Mouse (Mus musculus): ENCODE measurements around the gene Lrrc28. TPM values are rescaled to one million over a fixed set of nuclear protein-coding genes. Genes with fewer than 3 reads are reported as not detected.
"Not testable (repeated sequence)": the region's sequence is repeated elsewhere in the genome, so short reads cannot be mapped to it uniquely, and the experiment has no call there.

Gene Lrrc28
- total RNA-seq, 2 experiments from 2014 or later = 15.5 TPM

DNA sequence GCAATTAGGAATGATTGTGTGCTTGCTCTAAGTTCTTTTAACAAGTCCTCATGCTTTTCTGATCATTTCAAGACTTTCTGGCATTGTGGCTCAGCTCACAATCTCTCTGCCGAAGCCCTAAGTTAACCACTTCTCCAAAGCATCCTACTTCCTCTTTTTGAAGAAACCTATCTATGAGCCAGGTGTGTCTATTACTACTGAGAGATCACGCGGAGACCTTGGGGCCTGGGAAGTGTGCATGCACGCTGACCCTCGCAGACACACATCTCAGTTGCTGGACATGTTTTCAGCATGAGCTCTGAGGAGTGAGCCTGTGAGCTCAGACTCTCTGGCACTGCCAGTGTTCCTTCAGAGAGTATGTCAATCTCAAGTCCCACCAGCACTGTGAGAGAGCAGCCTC lies 98.8 kb downstream of the Lrrc28 start:
- intact Hi-C loops (cut with DNase I) = no loop called here
- no peak for DNase-seq

DNA sequence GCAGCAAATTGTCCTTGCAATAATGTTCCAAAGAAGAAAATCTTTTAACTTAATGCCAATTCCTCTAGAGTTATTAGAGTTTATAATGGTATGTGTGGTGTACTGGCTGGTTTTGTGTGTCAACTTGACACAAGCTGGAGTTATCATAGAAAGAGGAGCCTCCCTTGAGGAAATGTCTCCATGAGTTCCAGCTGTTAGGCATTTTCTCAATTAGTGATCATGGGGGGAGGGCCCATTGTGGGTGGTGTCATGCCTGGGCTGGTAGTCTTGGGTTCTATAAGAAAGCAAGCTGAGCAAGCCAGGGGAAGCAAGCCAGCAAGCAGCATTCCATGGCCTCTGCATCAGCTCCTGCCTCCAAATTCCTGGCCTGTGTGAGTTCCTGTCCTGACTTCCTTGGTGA lies 100.5 kb downstream of the Lrrc28 start:
- no peak for DNase-seq

DNA sequence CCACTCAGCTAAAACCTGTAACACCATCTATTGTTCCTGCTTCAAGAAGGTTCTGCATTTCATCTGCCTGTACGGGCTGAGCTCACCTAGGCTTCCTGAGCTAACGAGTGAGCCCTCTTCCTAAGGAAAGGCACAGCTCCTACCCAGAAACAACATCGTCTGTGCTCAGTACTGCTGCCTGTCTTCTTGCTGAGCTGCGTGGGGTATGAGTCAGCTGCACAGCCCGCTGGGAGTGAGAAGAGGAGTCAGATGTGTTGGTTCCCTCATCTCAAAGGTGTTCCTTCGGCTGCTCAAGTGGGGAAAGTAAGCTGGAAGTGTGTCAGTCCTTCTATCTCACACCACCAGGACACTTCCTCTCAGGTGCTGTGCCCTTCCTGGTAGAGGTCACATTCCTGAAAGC lies 101.4 kb downstream of the Lrrc28 start:
- no peak for DNase-seq
- intact Hi-C loops (cut with DNase I) = no loop called here

More for the DNA sequence above, 100.5 kb downstream of the Lrrc28 start:
- intact Hi-C loops (cut with DNase I) = no loop called here

DNA sequence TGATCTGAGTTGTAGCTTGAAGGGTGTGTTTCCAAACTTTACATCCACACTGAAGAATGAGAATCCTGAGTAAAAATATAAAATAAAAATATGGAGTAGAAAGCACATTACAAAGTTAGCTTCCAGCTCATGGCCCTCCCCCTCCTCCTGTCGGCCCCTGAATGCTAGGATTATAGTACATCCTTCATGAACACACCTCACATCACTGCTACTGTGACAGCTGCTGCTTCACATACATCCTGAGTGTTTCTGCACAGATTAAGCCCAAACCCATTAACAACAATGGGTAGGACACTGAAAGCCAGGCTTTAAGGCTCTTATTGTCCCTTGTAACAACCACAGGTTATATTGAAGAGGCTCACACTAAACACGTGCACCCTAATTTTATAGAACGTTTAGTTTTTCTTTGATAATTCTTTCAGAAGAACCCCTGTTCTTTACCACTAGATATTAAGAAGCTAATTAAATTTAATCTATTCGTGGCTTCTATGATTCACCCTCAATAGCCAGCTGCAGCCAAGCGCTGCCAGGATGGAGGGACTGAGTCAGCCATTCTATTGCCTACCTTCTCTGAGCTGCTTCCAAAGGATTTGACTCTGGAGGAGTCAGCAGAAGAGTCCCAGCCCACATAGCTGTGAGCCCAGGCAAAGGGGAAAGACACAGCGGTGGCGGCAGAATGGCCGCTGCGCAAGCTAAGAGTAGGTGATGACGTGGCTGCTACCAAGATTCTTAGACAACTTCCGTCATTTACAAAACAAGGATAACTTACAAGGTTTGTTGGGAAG lies 108.3 kb downstream of the Lrrc28 start:
- DNase-seq = no peak
- intact Hi-C loops (cut with DNase I) = no loop called here

DNA sequence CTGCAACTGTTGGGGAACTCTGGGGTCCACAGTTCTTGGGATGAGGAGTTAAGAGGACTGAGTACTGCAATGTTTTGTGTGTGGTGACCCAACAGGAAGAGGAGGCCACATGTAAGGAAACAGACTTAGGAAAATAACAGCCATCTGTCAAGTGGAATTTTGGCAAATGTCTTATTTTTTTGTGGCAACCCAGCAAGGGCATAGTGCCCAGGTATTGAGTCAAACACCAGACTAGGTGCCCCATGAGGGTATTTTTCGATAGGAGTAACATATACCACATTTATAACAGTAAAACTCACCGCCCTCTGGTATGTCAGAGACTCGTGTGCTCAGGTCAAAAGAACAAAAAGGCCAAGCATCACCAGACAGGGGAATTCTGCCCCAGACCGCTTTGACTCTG lies 109.1 kb downstream of the Lrrc28 start:
- intact Hi-C loops (cut with DNase I) = no loop called here
- no peak for DNase-seq

DNA sequence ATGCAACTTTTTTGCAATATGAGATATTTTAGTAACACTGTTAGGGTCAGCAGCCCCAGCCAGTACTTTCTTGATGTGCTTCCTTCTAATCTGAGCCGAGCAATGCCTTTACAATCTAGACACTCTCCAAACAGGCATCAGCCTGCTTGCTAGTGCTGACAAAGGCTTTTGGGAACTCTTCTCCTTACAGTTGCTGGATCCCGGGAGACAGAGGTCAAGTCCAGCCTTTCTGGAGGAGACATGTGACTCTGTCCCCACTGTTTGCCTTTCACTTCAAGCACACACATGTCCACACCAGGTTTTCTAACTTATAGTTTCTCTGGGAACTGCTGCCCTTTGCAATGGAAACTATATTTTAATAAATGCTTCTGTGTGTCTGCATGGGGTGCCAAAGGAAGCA lies 114.1 kb downstream of the Lrrc28 start:
- intact Hi-C loops (cut with DNase I) = no loop called here
- DNase-seq = no peak

DNA sequence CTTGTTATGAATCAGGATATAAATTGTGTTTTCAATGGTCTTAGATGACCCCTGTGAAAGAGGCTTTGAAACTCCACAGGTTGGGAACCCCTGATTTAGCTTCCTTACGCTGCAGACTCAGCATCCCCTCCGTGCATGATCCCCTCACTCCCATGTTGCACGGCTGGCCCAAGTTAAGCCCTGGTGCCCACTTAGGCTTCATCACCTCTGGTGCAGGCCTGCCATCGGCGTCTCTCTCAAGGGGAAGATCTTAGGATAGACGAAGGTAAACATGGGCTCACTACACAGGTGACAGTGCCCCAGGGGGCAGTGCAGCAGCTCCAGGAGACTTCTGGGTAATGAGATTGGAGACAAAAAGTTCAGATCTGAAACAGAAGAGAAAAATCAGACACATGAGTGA lies 115.7 kb downstream of the Lrrc28 start:
- intact Hi-C loops (cut with DNase I) = no loop called here
- DNase-seq = no peak

DNA sequence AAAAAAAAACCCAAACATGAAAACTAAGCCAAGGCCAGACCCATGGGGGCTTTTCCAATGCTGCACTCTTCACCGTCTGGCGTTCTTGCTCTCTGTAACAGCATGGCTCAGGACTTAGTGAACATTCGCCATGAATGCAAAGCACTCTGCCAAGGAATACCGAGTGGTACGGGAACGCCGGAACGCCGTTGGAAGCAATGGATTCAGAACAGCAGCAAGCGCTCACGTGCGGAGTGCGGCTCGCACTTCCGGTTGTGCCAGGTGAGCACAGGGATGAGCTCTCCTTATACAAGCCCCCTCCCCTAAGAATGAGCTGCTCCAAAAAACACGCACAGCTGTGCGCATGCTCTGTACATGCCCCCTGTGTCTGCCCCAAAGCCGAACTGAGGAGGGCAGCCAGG lies 116.2 kb downstream of the Lrrc28 start:
- no peak for DNase-seq
- intact Hi-C loops (cut with DNase I) = no loop called here

DNA sequence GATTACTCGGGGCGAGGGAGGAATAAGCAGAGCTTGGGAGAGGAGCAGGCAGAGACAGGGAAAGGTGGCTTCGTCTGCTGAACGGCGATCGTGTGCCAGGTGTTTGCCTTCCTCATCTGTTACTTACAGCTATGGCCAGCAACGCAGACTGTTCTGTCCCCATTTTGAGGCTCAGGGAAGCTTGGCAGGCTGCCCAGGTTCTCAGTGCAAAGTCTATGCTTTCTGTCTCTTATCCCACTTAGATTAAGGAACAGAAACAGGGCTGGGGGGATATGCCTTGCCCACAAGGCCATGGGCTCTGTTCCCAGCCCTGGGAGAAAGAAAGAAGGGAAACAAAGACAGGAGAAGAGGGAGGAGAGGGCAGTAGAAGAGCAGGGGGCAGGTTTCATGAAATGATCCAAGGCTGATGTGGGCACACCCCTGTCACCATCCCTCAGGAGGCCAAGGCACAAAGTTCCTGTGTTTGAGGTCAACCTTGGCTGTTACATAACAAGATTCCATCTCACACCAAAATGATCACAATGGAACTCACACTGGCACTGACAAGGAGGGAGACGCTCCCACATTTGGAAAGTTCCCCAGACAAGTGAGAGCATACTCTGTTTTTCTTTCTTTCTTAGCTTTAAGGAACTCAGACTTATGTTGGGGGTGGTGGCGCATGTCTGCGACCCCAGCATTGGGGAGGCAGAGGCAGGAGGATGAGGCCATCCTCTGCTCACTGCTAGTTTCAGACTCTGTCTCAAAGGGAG lies 116.8 kb downstream of the Lrrc28 start:
- DNase-seq = peak; percentile 48 to 64
- intact Hi-C loops (cut with DNase I) = no loop called here

DNA sequence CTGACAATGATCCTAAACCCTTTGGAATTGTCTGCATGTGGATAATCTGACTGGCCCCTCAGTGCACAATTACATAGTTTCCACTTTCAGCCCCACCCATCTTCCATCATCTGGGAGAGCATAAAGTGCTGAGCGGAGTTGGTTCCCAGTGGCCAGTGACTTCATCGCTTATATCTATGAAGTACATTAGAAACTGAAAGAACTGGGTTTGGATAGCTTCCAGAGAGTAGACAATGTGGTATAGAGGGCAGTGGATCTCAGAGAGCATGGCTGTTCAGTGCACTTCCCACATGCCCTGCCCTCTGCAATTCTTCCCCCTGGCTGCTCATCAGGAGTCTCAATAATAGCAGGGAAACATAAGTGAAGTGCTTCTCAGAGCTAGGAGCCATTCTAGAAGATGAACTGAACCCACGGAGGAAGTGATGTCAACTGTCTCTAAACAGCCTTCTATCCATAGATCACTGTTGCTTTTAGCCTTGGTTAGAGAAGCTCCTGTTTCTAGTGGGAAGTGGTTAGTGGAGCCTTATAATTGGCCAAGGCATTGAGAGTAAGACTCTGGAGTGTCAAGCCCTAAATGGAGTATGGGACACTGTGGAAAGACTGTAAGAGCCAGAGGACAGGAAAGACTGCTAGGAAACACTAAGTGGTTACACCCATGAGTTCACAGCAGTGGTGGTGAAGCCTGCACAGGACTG lies 119.0 kb downstream of the Lrrc28 start:
- intact Hi-C loops (cut with DNase I) = no loop called here
- DNase-seq = no peak

DNA sequence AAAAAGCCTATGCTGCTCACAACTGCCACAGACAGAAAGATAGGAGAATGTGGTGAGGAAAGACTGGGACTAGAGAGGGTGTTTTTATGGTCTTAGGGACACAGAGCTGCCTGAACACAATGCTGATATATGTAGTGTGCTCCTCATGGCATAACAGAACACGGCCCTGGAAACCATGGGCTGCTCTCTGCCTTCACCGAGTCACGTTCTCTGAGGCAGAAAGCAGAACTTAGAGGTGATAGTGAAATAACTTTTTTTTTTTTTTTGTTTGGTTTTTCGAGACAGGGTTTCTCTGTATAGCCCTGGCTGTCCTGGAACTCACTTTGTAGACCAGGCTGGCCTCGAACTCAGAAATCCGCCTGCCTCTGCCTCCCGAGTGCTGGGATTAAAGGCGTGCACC lies 121.0 kb downstream of the Lrrc28 start:
- DNase-seq; intact Hi-C loops (cut with DNase I): not testable (repeated sequence)

DNA sequence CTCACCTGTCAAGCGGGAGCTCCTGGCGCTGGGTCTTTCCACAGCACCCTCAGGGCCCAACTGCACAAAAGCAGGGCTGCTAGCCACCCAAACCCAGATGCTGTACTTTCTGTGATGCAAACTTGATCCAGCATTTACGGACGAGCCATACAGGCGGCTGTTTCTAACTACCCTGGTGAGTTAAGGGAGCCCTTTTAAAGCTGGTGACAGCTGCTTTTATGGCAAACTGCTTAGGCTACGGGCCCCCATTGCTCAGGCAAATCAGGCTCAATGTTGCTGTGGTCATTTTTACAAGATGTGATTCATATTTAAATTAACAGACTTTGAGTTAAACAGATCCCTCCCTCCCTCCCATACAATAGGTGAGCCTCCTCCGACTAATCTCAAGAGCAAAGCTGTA lies 121.7 kb downstream of the Lrrc28 start:
- intact Hi-C loops (cut with DNase I) = no loop called here
- DNase-seq = no peak

DNA sequence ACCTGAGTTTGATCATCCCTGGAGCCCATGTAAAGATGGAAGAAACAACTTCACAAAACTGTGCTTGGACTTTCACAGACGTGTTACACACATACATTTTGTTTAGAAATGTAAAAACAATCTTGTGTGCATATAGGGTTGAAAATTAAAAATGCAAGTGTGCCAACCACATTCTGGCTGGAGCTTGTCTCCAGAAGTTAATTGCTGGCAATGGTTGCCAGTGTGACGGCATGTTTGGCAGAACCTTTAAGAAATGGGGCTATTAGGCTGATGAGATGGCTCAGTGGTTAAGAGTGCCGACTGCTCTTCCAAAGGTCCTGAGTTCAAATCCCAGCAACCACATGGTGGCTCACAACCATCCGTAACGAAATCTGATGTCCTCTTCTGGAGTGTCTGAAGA lies 123.3 kb downstream of the Lrrc28 start:
- intact Hi-C loops (cut with DNase I); DNase-seq: not testable (repeated sequence)

DNA sequence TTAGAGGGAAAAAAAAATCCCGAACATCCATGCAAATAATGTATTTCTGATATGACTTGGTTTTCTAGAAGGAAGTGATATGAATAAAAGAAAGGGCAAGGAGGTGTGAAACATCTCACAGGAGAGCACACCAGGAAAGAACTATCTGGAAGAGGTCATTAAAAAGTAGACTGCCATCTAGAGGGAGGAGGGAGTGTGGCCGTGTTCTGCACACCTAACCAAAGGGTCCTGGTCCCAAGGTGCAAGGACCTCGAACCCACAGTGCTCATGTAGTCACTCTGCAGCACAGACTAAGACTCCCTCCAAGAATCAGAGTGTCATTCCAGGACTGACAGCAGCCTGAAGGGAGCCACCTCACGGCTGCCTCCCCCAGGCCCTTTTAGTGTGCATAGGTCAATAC lies 124.1 kb downstream of the Lrrc28 start:
- no peak for DNase-seq
- intact Hi-C loops (cut with DNase I) = no loop called here

DNA sequence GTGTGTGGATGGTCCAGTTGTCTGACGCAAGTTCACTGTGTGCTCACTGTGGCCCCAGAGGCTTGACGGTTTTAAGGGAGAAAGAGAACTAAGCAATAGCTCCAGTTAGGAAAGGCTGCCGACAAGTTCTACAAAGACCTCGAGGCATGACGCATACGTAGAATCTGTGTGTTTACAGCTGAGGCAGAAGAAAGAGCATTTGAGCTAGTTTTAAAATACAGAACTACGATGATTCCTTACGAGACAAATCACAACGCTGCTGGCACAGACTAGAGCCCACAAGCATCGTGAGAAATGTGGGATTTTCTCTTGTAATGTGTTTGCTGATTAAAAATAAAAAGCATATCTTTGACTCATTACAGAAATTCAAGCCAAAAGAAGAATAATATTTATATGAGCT lies 125.1 kb downstream of the Lrrc28 start:
- intact Hi-C loops (cut with DNase I) = no loop called here

DNA sequence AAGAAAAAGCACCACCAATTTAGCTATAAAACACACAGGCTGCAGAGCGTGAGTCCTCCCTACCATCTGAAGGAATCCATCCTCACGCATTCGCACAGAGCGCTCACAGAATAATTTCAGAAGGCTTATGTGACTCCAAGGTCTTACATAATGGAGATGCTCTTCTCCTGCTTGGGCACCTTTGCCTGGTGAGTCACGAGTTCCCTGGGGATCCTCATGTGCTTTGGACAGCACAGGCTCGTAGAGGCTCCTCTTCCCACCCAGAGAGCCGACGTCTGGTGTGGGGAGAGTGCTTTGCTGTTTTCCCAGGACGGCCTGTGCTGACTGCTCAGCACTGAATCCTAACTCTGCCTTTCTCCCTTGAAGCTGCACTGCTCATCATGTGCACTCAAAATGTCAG lies 129.4 kb downstream of the Lrrc28 start:
- intact Hi-C loops (cut with DNase I) = no loop called here
- DNase-seq = no peak

More for the DNA sequence above, 125.1 kb downstream of the Lrrc28 start:
- no peak for DNase-seq

DNA sequence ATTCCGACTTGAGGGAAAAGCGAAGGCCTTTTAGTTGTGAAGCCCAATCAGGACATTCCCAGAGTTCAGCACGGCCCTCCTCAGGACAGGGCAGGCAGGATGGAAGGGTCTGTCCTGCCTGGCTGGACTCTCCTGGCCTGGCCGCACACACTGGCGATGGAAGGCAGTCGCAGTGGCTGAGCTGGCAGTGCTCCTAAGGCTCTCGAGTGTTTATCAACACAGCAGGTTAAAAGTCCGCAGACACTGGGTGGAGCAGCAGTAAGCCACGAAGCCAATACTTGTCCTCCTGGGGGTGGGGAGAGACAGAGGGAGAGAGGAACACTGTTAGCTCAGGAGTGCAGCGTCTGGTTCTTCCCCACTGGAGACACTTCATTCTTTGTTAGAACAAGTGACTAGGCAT lies 130.2 kb downstream of the Lrrc28 start:
- intact Hi-C loops (cut with DNase I) = no loop called here

DNA sequence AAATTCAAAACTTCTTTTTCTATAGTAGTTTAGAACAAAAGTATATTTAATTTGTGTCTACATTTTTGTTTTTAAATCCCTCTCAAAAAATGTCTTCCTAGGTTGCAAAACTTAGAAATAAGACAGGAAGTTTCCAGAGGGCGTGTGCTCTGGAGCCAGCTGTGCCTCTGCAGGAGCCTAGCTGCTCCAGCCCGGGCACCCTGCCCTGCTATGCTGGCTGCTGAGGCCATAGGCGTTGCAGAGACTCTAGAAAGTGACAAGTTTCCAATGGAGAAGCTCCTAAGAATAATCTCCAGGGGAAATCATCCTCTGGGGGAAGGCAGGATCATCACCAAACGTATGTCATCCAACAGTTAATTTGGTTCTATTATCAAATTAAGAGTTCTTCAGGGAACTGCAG lies 130.7 kb downstream of the Lrrc28 start:
- intact Hi-C loops (cut with DNase I) = no loop called here
- peak; percentile 66 to 67 for DNase-seq

More for the DNA sequence above, 130.2 kb downstream of the Lrrc28 start:
- peak; percentile 67 to 70 for DNase-seq

DNA sequence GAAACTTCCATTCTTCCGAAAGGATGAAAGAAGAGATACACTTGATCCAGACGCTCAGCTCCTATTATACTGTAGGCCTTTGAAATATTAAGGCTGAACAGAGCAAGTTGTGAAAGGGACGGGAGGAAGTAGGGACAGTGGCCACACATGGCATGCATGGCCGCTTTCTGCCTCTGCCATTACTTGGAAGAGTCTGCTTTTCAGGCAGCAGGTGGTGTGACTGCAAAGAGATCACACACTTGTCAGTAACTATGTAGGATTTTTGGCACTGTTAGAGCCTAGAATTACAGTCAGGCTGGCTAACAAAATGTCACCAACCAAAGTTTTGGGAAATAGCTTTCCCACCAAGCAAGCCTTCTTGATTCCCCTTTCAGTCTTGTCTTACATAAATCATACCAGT lies 131.4 kb downstream of the Lrrc28 start:
- intact Hi-C loops (cut with DNase I) = no loop called here
- no peak for DNase-seq

DNA sequence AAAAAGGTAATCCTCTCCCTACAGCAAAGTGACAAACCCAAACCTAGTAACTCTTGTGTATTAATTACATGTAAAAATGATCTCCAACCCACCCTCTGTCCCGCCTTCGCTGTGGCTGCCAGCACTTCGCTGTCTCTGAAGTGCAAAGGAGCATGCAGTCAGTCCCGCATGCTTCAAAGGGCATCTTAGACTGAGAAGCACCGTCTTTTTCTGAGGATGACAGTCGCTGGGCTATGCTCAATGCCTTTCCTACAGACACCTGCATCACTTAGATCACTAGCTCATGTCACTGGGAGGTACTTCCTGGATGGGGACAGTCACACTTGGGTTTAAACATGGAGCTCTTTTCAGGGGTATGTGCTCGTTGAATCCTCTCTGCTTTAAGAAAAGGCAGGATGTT lies 133.5 kb downstream of the Lrrc28 start:
- no peak for DNase-seq
- intact Hi-C loops (cut with DNase I) = no loop called here

DNA sequence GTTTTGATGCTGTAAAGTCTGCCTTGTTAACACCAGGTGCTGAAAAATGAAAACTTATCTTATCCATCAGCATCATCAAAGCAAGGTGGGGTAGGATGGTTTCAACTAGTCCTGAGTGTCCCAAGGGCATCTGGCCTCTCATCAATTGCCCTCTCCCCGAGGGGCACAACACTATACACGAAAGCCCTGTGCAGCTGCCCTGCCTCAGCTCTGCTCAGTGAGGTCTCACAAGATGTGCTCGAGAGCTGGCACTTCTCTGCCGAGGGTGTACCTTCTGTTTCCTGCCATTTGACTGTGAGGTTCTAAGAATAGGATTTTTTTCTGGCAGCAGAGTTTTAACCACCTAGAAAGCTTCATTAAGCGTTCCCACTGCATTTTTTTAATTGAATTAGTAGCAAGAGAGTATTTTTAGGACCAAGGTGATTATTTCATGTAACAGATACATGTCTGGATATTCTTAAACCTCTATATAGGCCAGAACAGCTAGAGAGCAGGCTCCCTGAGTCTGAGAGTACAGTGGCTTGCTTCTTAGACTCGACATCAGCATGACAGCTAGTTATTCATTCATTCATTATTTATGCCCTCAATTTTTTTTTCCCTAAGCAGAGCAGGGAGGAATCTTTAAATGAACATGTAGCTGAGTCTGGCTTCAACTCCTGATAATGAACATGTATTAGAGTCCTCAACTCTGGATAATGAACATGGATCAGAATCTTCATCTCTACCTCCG lies 141.6 kb downstream of the Lrrc28 start:
- DNase-seq = no peak
- intact Hi-C loops (cut with DNase I) = no loop called here
